Mouse (Mus musculus) CD4-positive, CD25-positive, alpha-beta regulatory T cell, adult 2 months (primary cell): Measurements from ENCODE around the gene Gm14459.
"Not testable (repeated sequence)": the region's sequence is repeated elsewhere in the genome, so short reads cannot be mapped to it uniquely, and the experiment has no call there.

Source experiments
- DNase-seq: peaks from one replicate; pipeline ENCODE4 v3.0.0-alpha.2; 2012; ENCODE audit warnings: low read depth, low spot score

The Gm14459 gene

DNA sequence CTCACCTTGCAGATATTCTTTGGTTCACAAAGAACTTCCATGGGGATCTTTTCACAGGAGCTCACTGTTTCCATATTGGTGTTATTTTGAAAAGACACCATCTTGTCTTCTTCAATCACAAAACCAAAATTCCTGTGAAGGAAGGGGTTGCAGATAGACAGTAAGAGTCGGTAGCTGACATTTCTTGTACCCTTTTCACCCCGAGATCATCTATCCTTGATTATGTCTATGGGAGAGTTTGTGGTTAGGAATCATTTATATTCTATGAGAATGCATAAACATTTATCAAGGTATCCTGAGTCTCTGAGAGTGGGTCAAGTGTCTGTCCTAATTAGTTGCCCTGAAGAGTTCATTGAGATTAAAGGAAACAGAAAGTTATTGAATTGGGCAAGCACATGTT, at the start of gene Gm14459:
Gene Gm14459 (minus strand): TSS at position 101 of the 400 bp plus-strand sequence.
- DNase-seq: no peak

DNA sequence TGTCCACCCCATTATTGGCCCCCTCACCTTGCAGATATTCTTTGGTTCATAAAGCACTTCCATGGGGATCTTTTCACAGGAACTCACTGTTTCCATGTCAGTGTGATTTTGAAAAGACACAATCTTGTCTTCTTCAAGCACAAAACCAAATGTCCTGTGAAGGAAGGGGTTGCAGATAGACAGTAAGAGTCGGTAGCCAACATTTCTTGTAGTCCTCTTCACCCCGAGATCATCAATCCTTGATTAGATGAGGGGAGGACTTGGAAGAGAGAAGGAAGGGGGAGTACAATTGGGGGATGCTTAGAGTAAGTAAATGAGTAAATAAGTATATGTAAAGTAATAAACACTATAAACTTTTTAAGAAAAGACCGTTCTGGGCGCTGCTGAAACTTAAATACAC, 23.4 kb upstream of the Gm14459 start, which contains the start of gene Ssxb6:
Gene Ssxb6 (minus strand): TSS at position 101 of the 400 bp plus-strand sequence.
- not testable (repeated sequence) for DNase-seq
